Mouse (Mus musculus) T-helper 17 cell (primary cell): Measurements from ENCODE around the gene Dbndd2.

ENCODE experiments used
- in situ Hi-C, 2 experiments: fragments of 300-600 bp; cut with MboI, MseI; formaldehyde crosslinking; loops; 1 replicate in 1 of 2; 2 replicates in 1 of 2; pipeline ENCODE4 v1.15.1; 2025; ENCODE audit warnings: high pct_unique_total_duplicates in 2 of 2

The Dbndd2 gene

GRCm38 (mm10) chr2:164531169-164531568 is 45.3 kb downstream of the Dbndd2 start:
- in situ Hi-C loops, result no loop called here

GRCm38 (mm10) chr2:164534315-164534714 is 48.4 kb downstream of the Dbndd2 start:
- in situ Hi-C loops, result no loop called here

GRCm38 (mm10) chr2:164537003-164537402 is 51.1 kb downstream of the Dbndd2 start:
- in situ Hi-C loops, result no loop called here

- in situ Hi-C loops, result no loop called here
Measured at GRCm38 (mm10) chr2:164540652-164541427, 54.9 kb downstream of the Dbndd2 start.

GRCm38 (mm10) chr2:164542132-164542531 is 56.2 kb downstream of the Dbndd2 start:
- in situ Hi-C loops, result no loop called here

GRCm38 (mm10) chr2:164542598-164542997 is 56.7 kb downstream of the Dbndd2 start:
- in situ Hi-C loops, result no loop called here
